In the genomic region with DNA sequence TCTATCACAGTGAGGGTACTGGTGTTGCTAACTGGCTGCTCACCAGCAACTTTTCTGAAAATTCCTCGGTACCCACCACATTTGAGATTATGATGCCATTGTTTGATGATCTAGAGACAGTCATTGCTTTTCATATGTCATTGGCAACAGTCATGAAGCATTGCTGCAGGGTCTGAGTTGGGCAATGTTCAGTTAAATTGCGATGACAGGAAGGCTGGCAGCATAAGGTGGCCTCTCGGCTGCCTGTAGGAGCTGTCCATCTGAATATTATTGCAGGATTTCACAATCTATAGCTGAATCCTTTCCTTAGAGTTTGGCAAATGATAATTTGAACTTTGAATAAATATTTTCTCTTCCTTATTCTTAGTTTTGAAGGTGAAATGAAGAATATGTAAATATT, we compare ENCODE assay signal across 21 mouse cellular contexts. TPM values are rescaled to one million over a fixed set of nuclear protein-coding genes. Genes with fewer than 3 reads are reported as not detected.
A peak's percentile ranks its signal among the peaks of the same experiment; 100 is the strongest.
DNase-seq lines count a peak whose midpoint lies in the region; ATAC-seq lines count a peak whose summit lies in the region.
"Had no signal": no experiment of that assay in that cellular context is flagged by ENCODE, and none has a peak within 500 bp of the region (broad histone marks: within the 10 kb centered on the region; RNA-seq: fewer than 3 reads in every experiment).

No protein-coding gene starts in this region.

- peak; percentile 10 for DNase-seq in 416B (ENCODE audit: low read depth)
- peak; percentile 17 for DNase-seq in gonadal fat pad, adult 2 months (ENCODE audit: low read depth)
- DNase-seq in heart, adult 18-20 months, result no peak
- no peak for DNase-seq in natural killer cell, adult 2 months (ENCODE audit: low spot score in 2 of 2)
- DNase-seq: adrenal gland, adult 8-10 months; adrenal gland, postnatal 14 days; adrenal gland, postnatal 36 days; cerebellum, adult 11 months; cerebellum, adult 18-20 months; cerebellum, adult 8-10 months; cerebellum, adult 9-11 months; cerebellum, postnatal 14 days; cerebellum, postnatal 36 days; embryo, embryonic 11 days; forebrain, postnatal 0 days had no signal

- ATAC-seq in common myeloid progenitor, adult 5-6 weeks (replicated peaks; ENCODE audit: low read depth, poor library complexity, severe bottlenecking), result 0 out of 2 replicates have a peak, but pooled peaks have one; percentile 39
- ATAC-seq in megakaryocyte progenitor cell, adult 5-6 weeks (replicated peaks; ENCODE audit: poor library complexity), result peak; percentile 99
- ATAC-seq in cerebellum, adult (ENCODE audit: insufficient number of reproducible peaks, low FRiP score, low TSS enrichment), result no peak
- ATAC-seq: forebrain, embryonic 13.5 days; forebrain, embryonic 15.5 days; forebrain, postnatal 0 days had no signal

RNA-seq across cellular contexts. Expression of gene Lekr1, which starts 48.3 kb away (rescaled TPM):
- total RNA-seq in common myeloid progenitor, adult 5-6 weeks (2017), result 5.2 and 7.8 TPM in 2 replicates
- 2.0 and 2.3 TPM in 2 replicates for polyA plus RNA-seq in gonadal fat pad, adult 2 months (2012; rRNA removed)
- total RNA-seq in megakaryocyte progenitor cell, adult 5-6 weeks (2015), result 3.4 and 4.7 TPM in 2 replicates
- total RNA-seq in megakaryocyte progenitor cell, adult 5-6 weeks (2017), result 3.2 and 5.2 TPM in 2 replicates
- total RNA-seq in heart, adult 18-20 months (2021), result 1 to 10 TPM; 2.5 to 2.7 TPM
- polyA plus RNA-seq: erythroblast, embryonic 14.5 days had no signal

Comparison
In these comparisons a context has a peak if more than half of its experiments do, and no peak if none do; other contexts are left out.
1. DNase-seq: peak in 416B (single experiment) and gonadal fat pad, adult 2 months (single experiment); none in heart, adult 18-20 months (0 of 2) and natural killer cell, adult 2 months (0 of 2).